Mouse (Mus musculus): ENCODE measurements at regions not wholly inside any gene's neighbourhood (a gene's known extent, or its start where the extent isn't known, plus 50 kb on each side); places are given as distances from the start of the nearest gene placed in this dataset.

- DNase-seq (ENCODE audit: low spot score): no peak
- no peaks in the 10 kb centered on the region for H3K36me3 ChIP-seq
- no peak overlapping the region for H3K27ac ChIP-seq
- H3K4me1 ChIP-seq (replicated peaks): no peaks in the 10 kb centered on the region
- H3K27me3 ChIP-seq (ENCODE audit: insufficient read depth, poor library complexity, severe bottlenecking): no peaks in the 10 kb centered on the region
- no peak overlapping the region for H3K4me3 ChIP-seq
- H3K9me3 ChIP-seq: no peaks in the 10 kb centered on the region
Measured at GRCm38 (mm10) chr5:84687534-84687933, 270.4 kb upstream of the Epha5 start.

GRCm38 (mm10) chr5:84655171-84655570 is 238.0 kb upstream of the Epha5 start:
- Histone ChIP-seq H3K9me3 (no peaks in the 10 kb centered on the region), H3K36me3 (no peaks in the 10 kb centered on the region), H3K4me3 (no peak overlapping the region), H3K27me3 (ENCODE audit: insufficient read depth, poor library complexity, severe bottlenecking) (no peaks in the 10 kb centered on the region), H3K27ac (no peak overlapping the region), H3K4me1 (replicated peaks) (no peaks in the 10 kb centered on the region)
- no peak for DNase-seq (ENCODE audit: low spot score)

- Histone ChIP-seq H3K27ac (no peak overlapping the region), H3K4me3 (no peak overlapping the region), H3K27me3 (ENCODE audit: insufficient read depth, poor library complexity, severe bottlenecking) (no peaks in the 10 kb centered on the region), H3K36me3 (no peaks in the 10 kb centered on the region), H3K4me1 (replicated peaks) (no peaks in the 10 kb centered on the region), H3K9me3 (no peaks in the 10 kb centered on the region)
- no peak for DNase-seq (ENCODE audit: low spot score)
- WGBS: 79% methylated on average over 3 of the region's 3 CpGs
Measured at GRCm38 (mm10) chr5:84635502-84635901, 218.3 kb upstream of the Epha5 start.

GRCm38 (mm10) chr5:84632851-84633250 is 215.7 kb upstream of the Epha5 start:
- no peaks in the 10 kb centered on the region for H3K4me1 ChIP-seq (replicated peaks)
- H3K36me3 ChIP-seq: no peaks in the 10 kb centered on the region
- no peak for DNase-seq (ENCODE audit: low spot score)
- no peak overlapping the region for H3K27ac ChIP-seq
- 83% methylated on average over 2 of the region's 2 CpGs for WGBS
- H3K4me3 ChIP-seq: no peak overlapping the region
- no peaks in the 10 kb centered on the region for H3K27me3 ChIP-seq (ENCODE audit: insufficient read depth, poor library complexity, severe bottlenecking)
- no peaks in the 10 kb centered on the region for H3K9me3 ChIP-seq

- 79% methylated on average over 1 of the region's 1 CpGs for WGBS
- no peak for DNase-seq (ENCODE audit: low spot score)
- no peak overlapping the region for H3K4me3 ChIP-seq
- no peaks in the 10 kb centered on the region for H3K36me3 ChIP-seq
- no peaks in the 10 kb centered on the region for H3K27me3 ChIP-seq (ENCODE audit: insufficient read depth, poor library complexity, severe bottlenecking)
- H3K27ac ChIP-seq: no peak overlapping the region
- no peaks in the 10 kb centered on the region for H3K9me3 ChIP-seq
- H3K4me1 ChIP-seq (replicated peaks): no peaks in the 10 kb centered on the region
Measured at GRCm38 (mm10) chr5:84618194-84618593, 201.0 kb upstream of the Epha5 start.

GRCm38 (mm10) chr5:84608683-84609082 is 191.5 kb upstream of the Epha5 start:
- no peak for DNase-seq (ENCODE audit: low spot score)
- WGBS: 79% methylated on average over 2 of the region's 2 CpGs
- H3K36me3 ChIP-seq: no peaks in the 10 kb centered on the region
- H3K27ac ChIP-seq: no peak overlapping the region
- no peak overlapping the region for H3K4me3 ChIP-seq
- no peaks in the 10 kb centered on the region for H3K27me3 ChIP-seq (ENCODE audit: insufficient read depth, poor library complexity, severe bottlenecking)
- H3K4me1 ChIP-seq (replicated peaks): no peaks in the 10 kb centered on the region
- no peaks in the 10 kb centered on the region for H3K9me3 ChIP-seq

GRCm38 (mm10) chr5:84565311-84565946 is 148.2 kb upstream of the Epha5 start:
- no peaks in the 10 kb centered on the region for H3K36me3 ChIP-seq
- DNase-seq (ENCODE audit: low spot score): no peak
- H3K4me1 ChIP-seq (replicated peaks): no peaks in the 10 kb centered on the region
- WGBS: 86% methylated on average over 5 of the region's 5 CpGs
- H3K27me3 ChIP-seq (ENCODE audit: insufficient read depth, poor library complexity, severe bottlenecking): no peaks in the 10 kb centered on the region
- no peak overlapping the region for H3K27ac ChIP-seq
- H3K9me3 ChIP-seq: peaks cover 5% of the 10 kb centered on the region; the same call in 1 of the 2 replicates
- no peak overlapping the region for H3K4me3 ChIP-seq

GRCm38 (mm10) chr5:84519836-84520235 is 102.7 kb upstream of the Epha5 start:
- H3K4me3 ChIP-seq: no peak overlapping the region
- H3K27ac ChIP-seq: no peak overlapping the region
- no peaks in the 10 kb centered on the region for H3K27me3 ChIP-seq (ENCODE audit: insufficient read depth, poor library complexity, severe bottlenecking)
- H3K36me3 ChIP-seq: no peaks in the 10 kb centered on the region
- no peaks in the 10 kb centered on the region for H3K4me1 ChIP-seq (replicated peaks)
- DNase-seq (ENCODE audit: low spot score): no peak
- H3K9me3 ChIP-seq: no peaks in the 10 kb centered on the region

GRCm38 (mm10) chr5:84510144-84510543 is 93.0 kb upstream of the Epha5 start:
- Histone ChIP-seq H3K36me3 (no peaks in the 10 kb centered on the region), H3K9me3 (no peaks in the 10 kb centered on the region), H3K27ac (no peak overlapping the region), H3K4me3 (no peak overlapping the region), H3K27me3 (ENCODE audit: insufficient read depth, poor library complexity, severe bottlenecking) (no peaks in the 10 kb centered on the region), H3K4me1 (replicated peaks) (no peaks in the 10 kb centered on the region)
- DNase-seq (ENCODE audit: low spot score): no peak
- WGBS: 84% methylated on average over 5 of the region's 5 CpGs

- H3K4me1 ChIP-seq (replicated peaks): no peaks in the 10 kb centered on the region
- H3K27ac ChIP-seq: no peak overlapping the region
- no peak for DNase-seq (ENCODE audit: low spot score)
- no peak overlapping the region for H3K4me3 ChIP-seq
- H3K36me3 ChIP-seq: no peaks in the 10 kb centered on the region
- no peaks in the 10 kb centered on the region for H3K9me3 ChIP-seq
- no peaks in the 10 kb centered on the region for H3K27me3 ChIP-seq (ENCODE audit: insufficient read depth, poor library complexity, severe bottlenecking)
Measured at GRCm38 (mm10) chr5:84480978-84481377, 63.8 kb upstream of the Epha5 start.

Data from hindbrain, embryonic 10.5 days (tissue).